Mouse (Mus musculus): Measurements from ENCODE around the gene Dnal4. TPM values are rescaled to one million over a fixed set of nuclear protein-coding genes. Genes with fewer than 3 reads are reported as not detected.

Gene Dnal4
- polyA plus RNA-seq, 1 experiment from 2014 or later, result 64.6 TPM

- Histone ChIP-seq H3K9ac (no peak overlapping the region), H3K4me2 (replicated peaks) (no peak overlapping the region), H3K4me3 (replicated peaks; ENCODE audit: low read length) (no peak overlapping the region), H3K36me3 (replicated peaks; ENCODE audit: control insufficient read depth, insufficient read depth) (peaks cover 95% of the 10 kb centered on the region), H3K27ac (no peak overlapping the region), H3K27me3 (ENCODE audit: control insufficient read depth, insufficient read depth, low read length) (no peaks in the 10 kb centered on the region), H3K9me3 (ENCODE audit: control insufficient read depth, low read length) (no peaks in the 10 kb centered on the region), H3K4me1 (replicated peaks; ENCODE audit: control insufficient read depth, insufficient read depth, low read length) (no peaks in the 10 kb centered on the region)
- DNase-seq (ENCODE audit: low spot score), result no peak
- no peak for ATAC-seq (ENCODE audit: low FRiP score)
- WGBS, result 72% methylated on average over 4 of the region's 4 CpGs
These were observed 44.0 kb downstream of the Dnal4 start for GRCm38 (mm10) chr15:79733640-79734039.

- DNase-seq (ENCODE audit: low spot score) (no peak), ATAC-seq (ENCODE audit: low FRiP score) (no peak)
- H3K4me1 ChIP-seq (replicated peaks; ENCODE audit: control insufficient read depth, insufficient read depth, low read length), result no peaks in the 10 kb centered on the region
- H3K4me3 ChIP-seq (replicated peaks; ENCODE audit: low read length), result no peak overlapping the region
- no peaks in the 10 kb centered on the region for H3K27me3 ChIP-seq (ENCODE audit: control insufficient read depth, insufficient read depth, low read length)
- no peak overlapping the region for H3K27ac ChIP-seq
- H3K9ac ChIP-seq, result no peak overlapping the region
- 95% methylated on average over 8 of the region's 8 CpGs for WGBS
- H3K9me3 ChIP-seq (ENCODE audit: control insufficient read depth, low read length), result no peaks in the 10 kb centered on the region
- peaks cover 95% of the 10 kb centered on the region for H3K36me3 ChIP-seq (replicated peaks; ENCODE audit: control insufficient read depth, insufficient read depth)
- H3K4me2 ChIP-seq (replicated peaks), result no peak overlapping the region
These were observed 44.5 kb downstream of the Dnal4 start for GRCm38 (mm10) chr15:79733192-79733591.

GRCm38 (mm10) chr15:79731554-79731953 lies 46.1 kb downstream of the Dnal4 start:
- WGBS, result 89% methylated on average over 7 of the region's 7 CpGs
- peaks cover 95% of the 10 kb centered on the region for H3K36me3 ChIP-seq (replicated peaks; ENCODE audit: control insufficient read depth, insufficient read depth)

GRCm38 (mm10) chr15:79728731-79729388 lies 48.8 kb downstream of the Dnal4 start:
- 91% methylated on average over 10 of the region's 10 CpGs for WGBS
- no peak overlapping the region for H3K9ac ChIP-seq
- ATAC-seq (ENCODE audit: low FRiP score) (no peak), DNase-seq (ENCODE audit: low spot score) (no peak)
- no peaks in the 10 kb centered on the region for H3K9me3 ChIP-seq (ENCODE audit: control insufficient read depth, low read length)
- no peak overlapping the region for H3K4me2 ChIP-seq (replicated peaks)
- H3K36me3 ChIP-seq (replicated peaks; ENCODE audit: control insufficient read depth, insufficient read depth), result peaks cover 95% of the 10 kb centered on the region
- H3K27me3 ChIP-seq (ENCODE audit: control insufficient read depth, insufficient read depth, low read length), result no peaks in the 10 kb centered on the region
- H3K4me1 ChIP-seq (replicated peaks; ENCODE audit: control insufficient read depth, insufficient read depth, low read length), result no peaks in the 10 kb centered on the region
- H3K27ac ChIP-seq, result 0 out of 2 replicates have a peak overlapping the region, but pooled peaks have one; percentile 14
- no peak overlapping the region for H3K4me3 ChIP-seq (replicated peaks; ENCODE audit: low read length)

More at GRCm38 (mm10) chr15:79731554-79731953, 46.1 kb downstream of the Dnal4 start:
- H3K9ac ChIP-seq, result no peak overlapping the region
- H3K4me1 ChIP-seq (replicated peaks; ENCODE audit: control insufficient read depth, insufficient read depth, low read length), result no peaks in the 10 kb centered on the region
- no peak for ATAC-seq (ENCODE audit: low FRiP score)
- H3K9me3 ChIP-seq (ENCODE audit: control insufficient read depth, low read length), result no peaks in the 10 kb centered on the region
- H3K4me3 ChIP-seq (replicated peaks; ENCODE audit: low read length), result no peak overlapping the region
- H3K27me3 ChIP-seq (ENCODE audit: control insufficient read depth, insufficient read depth, low read length), result no peaks in the 10 kb centered on the region
- no peak for DNase-seq (ENCODE audit: low spot score)
- H3K27ac ChIP-seq, result no peak overlapping the region
- H3K4me2 ChIP-seq (replicated peaks), result no peak overlapping the region

GRCm38 (mm10) chr15:79728311-79728710 lies 49.3 kb downstream of the Dnal4 start:
- H3K27ac ChIP-seq, result 0 out of 2 replicates have a peak overlapping the region, but pooled peaks have one; percentile 14
- ATAC-seq (ENCODE audit: low FRiP score) (no peak), DNase-seq (ENCODE audit: low spot score) (no peak)
- no peak overlapping the region for H3K9ac ChIP-seq
- H3K9me3 ChIP-seq (ENCODE audit: control insufficient read depth, low read length), result no peaks in the 10 kb centered on the region
- no peak overlapping the region for H3K4me3 ChIP-seq (replicated peaks; ENCODE audit: low read length)
- no peaks in the 10 kb centered on the region for H3K4me1 ChIP-seq (replicated peaks; ENCODE audit: control insufficient read depth, insufficient read depth, low read length)
- peaks cover 89% of the 10 kb centered on the region for H3K36me3 ChIP-seq (replicated peaks; ENCODE audit: control insufficient read depth, insufficient read depth)
- H3K4me2 ChIP-seq (replicated peaks), result no peak overlapping the region
- 52% methylated on average over 5 of the region's 5 CpGs for WGBS
- no peaks in the 10 kb centered on the region for H3K27me3 ChIP-seq (ENCODE audit: control insufficient read depth, insufficient read depth, low read length)

GRCm38 (mm10) chr15:79727840-79728239 lies 49.8 kb downstream of the Dnal4 start:
- no peak overlapping the region for H3K27ac ChIP-seq
- H3K36me3 ChIP-seq (replicated peaks; ENCODE audit: control insufficient read depth, insufficient read depth), result peaks cover 85% of the 10 kb centered on the region
- H3K9me3 ChIP-seq (ENCODE audit: control insufficient read depth, low read length), result no peaks in the 10 kb centered on the region
- ATAC-seq (ENCODE audit: low FRiP score), result no peak
- H3K9ac ChIP-seq, result no peak overlapping the region
- 80% methylated on average over 6 of the region's 6 CpGs for WGBS
- no peak overlapping the region for H3K4me2 ChIP-seq (replicated peaks)
- no peaks in the 10 kb centered on the region for H3K4me1 ChIP-seq (replicated peaks; ENCODE audit: control insufficient read depth, insufficient read depth, low read length)
- no peak for DNase-seq (ENCODE audit: low spot score)
- H3K4me3 ChIP-seq (replicated peaks; ENCODE audit: low read length), result no peak overlapping the region
- no peaks in the 10 kb centered on the region for H3K27me3 ChIP-seq (ENCODE audit: control insufficient read depth, insufficient read depth, low read length)

- Histone ChIP-seq H3K27ac (no peak overlapping the region), H3K4me3 (replicated peaks; ENCODE audit: low read length) (no peak overlapping the region), H3K27me3 (ENCODE audit: control insufficient read depth, insufficient read depth, low read length) (no peaks in the 10 kb centered on the region), H3K9ac (no peak overlapping the region), H3K4me1 (replicated peaks; ENCODE audit: control insufficient read depth, insufficient read depth, low read length) (no peaks in the 10 kb centered on the region), H3K36me3 (replicated peaks; ENCODE audit: control insufficient read depth, insufficient read depth) (peaks cover 74% of the 10 kb centered on the region), H3K9me3 (ENCODE audit: control insufficient read depth, low read length) (no peaks in the 10 kb centered on the region), H3K4me2 (replicated peaks) (no peak overlapping the region)
- no peak for ATAC-seq (ENCODE audit: low FRiP score)
- no peak for DNase-seq (ENCODE audit: low spot score)
- 92% methylated on average over 11 of the region's 11 CpGs for WGBS
These were observed 52.4 kb downstream of the Dnal4 start for GRCm38 (mm10) chr15:79725190-79725789.

GRCm38 (mm10) chr15:79723439-79723838 lies 54.2 kb downstream of the Dnal4 start:
- Histone ChIP-seq H3K27ac (no peak overlapping the region), H3K9me3 (ENCODE audit: control insufficient read depth, low read length) (no peaks in the 10 kb centered on the region), H3K4me2 (replicated peaks) (no peak overlapping the region), H3K36me3 (replicated peaks; ENCODE audit: control insufficient read depth, insufficient read depth) (peaks cover 74% of the 10 kb centered on the region), H3K27me3 (ENCODE audit: control insufficient read depth, insufficient read depth, low read length) (no peaks in the 10 kb centered on the region), H3K4me1 (replicated peaks; ENCODE audit: control insufficient read depth, insufficient read depth, low read length) (no peaks in the 10 kb centered on the region), H3K4me3 (replicated peaks; ENCODE audit: low read length) (no peak overlapping the region), H3K9ac (no peak overlapping the region)
- ATAC-seq (ENCODE audit: low FRiP score), result peak; percentile 53; the same call in 1 of the 2 replicates
- DNase-seq (ENCODE audit: low spot score), result no peak
- 38% methylated on average over 1 of the region's 1 CpGs for WGBS

GRCm38 (mm10) chr15:79720796-79721195 lies 56.9 kb downstream of the Dnal4 start:
- 84% methylated on average over 4 of the region's 4 CpGs for WGBS

More at GRCm38 (mm10) chr15:79720796-79721195, 56.9 kb downstream of the Dnal4 start:
- Histone ChIP-seq H3K27me3 (ENCODE audit: control insufficient read depth, insufficient read depth, low read length) (no peaks in the 10 kb centered on the region), H3K36me3 (replicated peaks; ENCODE audit: control insufficient read depth, insufficient read depth) (peaks cover 73% of the 10 kb centered on the region), H3K9ac (no peak overlapping the region), H3K4me2 (replicated peaks) (no peak overlapping the region), H3K4me1 (replicated peaks; ENCODE audit: control insufficient read depth, insufficient read depth, low read length) (no peaks in the 10 kb centered on the region), H3K4me3 (replicated peaks; ENCODE audit: low read length) (no peak overlapping the region), H3K27ac (no peak overlapping the region), H3K9me3 (ENCODE audit: control insufficient read depth, low read length) (no peaks in the 10 kb centered on the region)
- DNase-seq (ENCODE audit: low spot score) (no peak), ATAC-seq (ENCODE audit: low FRiP score) (no peak)
